Mouse (Mus musculus) left cerebral cortex, postnatal 4 days (tissue): ENCODE results near the gene Plscr3. TPM values are rescaled to one million over a fixed set of nuclear protein-coding genes. Genes with fewer than 3 reads are reported as not detected.
"Not testable (repeated sequence)": the region's sequence is repeated elsewhere in the genome, so short reads cannot be mapped to it uniquely, and the experiment has no call there.

ENCODE experiments used
- DNase-seq: peaks from one replicate; pipeline ENCODE4 v3.0.0-alpha.2; 2022
- intact Hi-C: fragments of 180-260 bp; cut with DNase I; formaldehyde crosslinking; loops from one replicate; pipeline ENCODE4 v1.15.1; 2025
- total RNA-seq, 2 experiments: library from RNA; stranded (reverse); gene quantifications; 2 replicates each; pipeline ENCODE4 v1.2.3; 2021

Plscr3 gene
- total RNA-seq, 2 experiments from 2014 or later, result 46.2 to 52.1 TPM

DNA sequence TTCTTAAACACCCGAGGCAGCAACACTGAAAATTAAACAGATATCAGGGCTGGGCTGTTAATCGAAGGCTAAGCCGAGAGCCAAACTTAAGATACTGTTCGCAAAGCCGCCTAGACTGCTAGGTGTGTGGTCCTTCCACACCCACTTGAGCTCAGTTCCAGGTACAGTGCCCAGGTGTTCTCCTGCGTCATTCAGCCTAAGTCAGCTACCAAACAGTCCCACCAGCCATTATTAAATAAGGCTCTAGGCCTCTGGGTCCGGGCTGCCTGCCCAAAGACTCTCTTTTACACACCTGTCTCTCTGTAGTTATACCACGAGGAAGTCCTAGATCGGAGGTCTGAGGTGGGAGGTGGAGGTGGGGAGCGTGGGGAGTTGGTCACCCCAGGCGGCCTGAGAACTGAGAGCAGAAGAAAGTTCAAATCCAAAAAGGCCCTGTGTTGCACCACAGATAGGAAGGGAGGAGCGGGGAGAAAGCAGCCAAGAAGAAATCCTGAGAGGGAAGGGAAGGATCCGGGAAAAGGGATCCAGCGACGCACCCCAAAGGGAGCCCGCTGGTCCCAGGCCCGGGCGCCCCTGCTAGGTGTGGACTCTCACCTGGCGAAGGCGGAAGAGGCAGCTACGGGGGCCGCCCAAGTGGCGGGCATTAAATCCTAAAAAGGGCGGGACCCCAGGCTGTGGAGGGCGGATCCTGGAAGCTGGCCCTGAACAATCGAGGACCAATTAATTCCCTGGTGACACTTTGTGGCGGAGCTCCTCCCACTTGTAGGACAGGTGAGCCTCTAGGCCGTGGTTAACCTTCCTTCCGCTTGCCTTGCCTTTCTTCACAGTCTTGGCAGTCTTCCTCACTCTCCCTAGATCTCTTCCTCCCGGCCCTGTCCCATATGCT, 12.2 kb downstream of the Plscr3 start, which contains the start of gene Tnk1:
TSS of gene Tnk1 (minus strand) at position 618 of the 886 bp plus-strand sequence.
- intact Hi-C loops, result no loop called here
- DNase-seq, result no peak

DNA sequence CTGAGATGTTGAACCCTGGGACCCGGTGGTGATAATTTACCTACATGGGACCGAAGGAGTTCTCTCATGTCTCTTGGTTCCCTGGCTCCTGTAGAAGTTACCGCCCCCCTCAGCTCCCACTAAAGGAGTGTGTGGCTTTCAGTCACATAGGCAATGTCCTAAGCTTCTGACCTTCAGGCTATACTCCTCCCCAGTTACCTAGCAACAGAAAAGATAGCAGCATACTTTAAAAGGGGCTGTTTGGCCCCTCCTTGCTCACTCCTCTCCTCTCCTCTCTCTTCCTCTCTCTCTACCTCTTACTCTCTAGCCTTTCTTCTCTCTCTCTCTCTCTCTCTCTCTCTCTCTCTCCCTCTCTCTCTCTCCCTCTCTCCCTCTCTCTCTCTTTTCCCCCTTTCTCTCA, 17.6 kb downstream of the Plscr3 start:
- DNase-seq, intact Hi-C loops: not testable (repeated sequence)

DNA sequence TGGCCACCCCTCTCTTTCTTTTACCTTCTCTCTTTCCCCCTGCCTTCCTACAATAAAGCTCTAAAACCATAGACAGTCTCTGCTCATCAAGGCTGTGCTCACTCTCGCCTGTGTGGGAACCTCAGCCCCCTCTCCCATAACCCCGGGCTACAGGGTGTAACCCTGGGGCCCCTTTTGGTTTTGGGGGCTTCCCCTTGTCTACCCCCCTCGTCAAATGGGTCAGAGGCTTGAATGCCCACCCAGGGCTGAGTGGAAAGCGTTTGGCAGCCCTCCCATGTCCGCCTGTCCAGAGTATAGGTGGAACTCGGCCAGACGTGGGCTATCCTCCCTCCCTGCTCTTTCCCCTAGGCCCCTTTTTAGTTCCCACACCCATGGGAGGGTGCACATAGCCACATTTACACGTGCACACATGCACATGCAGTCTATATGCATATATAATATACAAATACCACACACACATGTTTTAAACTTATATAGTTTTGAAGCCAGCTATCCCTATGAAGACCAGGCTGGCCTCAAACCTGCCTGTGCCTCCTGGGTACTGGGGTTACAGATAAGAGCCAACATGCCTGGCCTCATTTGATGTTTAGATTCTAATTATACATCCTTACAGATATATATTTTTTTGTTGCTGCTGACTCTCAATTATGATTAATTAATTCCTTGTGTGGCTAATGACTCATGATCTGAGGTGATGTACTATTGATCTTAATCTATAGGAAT, 18.1 kb downstream of the Plscr3 start:
- no peak for DNase-seq
- intact Hi-C loops, result no loop called here

DNA sequence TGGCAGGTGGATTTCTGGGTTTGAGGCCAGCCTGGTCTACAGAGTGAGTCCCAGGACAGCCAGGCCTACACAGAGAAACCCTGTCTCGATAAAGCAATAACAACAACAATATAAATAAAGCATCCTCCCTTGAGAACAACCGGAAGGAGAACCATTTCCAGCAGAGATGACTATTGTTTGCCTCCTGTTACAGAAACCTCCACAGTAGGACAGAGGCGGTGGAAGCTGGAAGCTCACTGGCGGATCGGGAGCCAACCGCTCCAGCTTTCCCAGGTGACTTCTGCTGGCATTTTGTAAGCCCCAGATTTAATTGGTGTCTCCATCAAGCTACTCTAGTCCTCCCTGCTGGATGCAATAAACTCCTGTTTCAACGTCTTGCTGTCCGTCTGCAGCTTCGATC, 19.4 kb downstream of the Plscr3 start:
- intact Hi-C loops, result no loop called here
- no peak for DNase-seq

DNA sequence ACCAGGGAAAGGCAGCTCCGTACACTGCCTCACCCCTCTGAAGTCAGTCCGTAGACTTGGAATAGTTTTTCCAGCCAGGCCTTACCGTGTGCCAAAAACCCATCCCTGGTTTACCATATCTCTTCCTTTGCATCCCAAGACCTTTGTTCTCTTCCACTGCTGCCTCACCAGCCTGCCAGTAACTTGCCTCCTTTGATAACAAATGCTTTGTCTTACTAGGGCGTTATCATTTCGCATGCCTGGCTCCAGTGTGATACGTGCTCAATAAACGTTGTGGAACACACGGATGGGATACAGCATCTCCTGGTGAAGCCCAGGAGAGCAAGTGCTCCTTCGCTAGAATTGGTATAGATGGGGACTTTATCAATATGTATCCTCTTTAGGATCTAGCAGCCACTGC, 21.2 kb downstream of the Plscr3 start:
- intact Hi-C loops, result no loop called here
- no peak for DNase-seq

DNA sequence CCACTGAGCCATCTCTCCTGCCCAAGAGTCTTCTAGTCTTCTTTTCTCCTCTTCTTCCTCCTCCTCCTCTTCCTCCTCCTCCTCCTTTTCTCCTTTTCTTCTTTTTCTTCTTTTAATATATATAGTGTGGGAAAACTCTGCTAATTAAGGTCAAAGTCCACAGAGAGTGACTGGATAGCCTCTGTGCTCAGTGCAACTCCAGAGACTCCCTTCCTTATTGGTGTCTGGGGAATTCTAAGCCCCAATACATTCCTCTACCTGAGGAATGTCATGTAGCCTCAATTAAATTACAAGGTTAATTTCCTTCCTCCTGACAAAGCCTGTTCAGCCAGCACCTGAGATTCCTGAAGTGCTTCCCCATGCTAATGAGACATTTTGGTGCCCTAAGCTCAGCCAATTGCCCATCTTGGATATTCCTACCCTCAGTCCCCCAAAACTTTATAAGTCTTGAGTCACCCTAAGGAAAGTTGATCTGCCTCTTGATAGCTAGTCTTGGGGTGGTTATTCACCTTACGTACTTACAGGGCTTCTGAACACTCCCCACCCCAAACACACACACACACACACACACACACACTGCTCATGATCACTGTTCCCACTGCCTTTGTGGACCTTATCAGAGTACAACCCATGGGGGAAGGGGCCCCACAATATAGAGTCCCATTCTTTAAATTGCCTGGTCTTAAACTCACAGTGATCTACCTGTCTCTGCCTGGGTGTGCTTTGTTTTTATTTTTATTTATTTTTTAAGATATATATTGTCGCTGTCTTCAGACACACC, 24.3 kb downstream of the Plscr3 start:
- no peak for DNase-seq
- intact Hi-C loops, result no loop called here

DNA sequence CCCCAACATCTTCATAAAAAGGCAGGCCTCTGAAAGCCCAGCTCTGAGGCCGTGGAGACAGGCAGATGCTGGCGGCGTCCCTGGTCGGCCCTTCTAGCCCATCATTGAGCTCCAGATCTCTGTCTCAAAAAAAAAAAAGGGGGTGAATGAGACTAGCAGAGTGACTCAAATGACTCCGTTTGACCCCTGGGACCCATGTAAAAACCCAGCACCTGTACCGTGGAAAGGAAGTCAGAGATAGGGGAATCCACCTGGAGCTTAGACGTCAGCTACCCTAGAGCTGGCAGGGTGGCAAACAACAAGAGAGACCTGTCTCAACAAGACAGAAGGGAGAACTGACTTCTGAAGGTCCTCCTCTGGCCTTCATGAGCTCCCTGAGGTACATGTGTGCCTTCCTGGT, 25.6 kb downstream of the Plscr3 start:
- intact Hi-C loops, result no loop called here
- no peak for DNase-seq

DNA sequence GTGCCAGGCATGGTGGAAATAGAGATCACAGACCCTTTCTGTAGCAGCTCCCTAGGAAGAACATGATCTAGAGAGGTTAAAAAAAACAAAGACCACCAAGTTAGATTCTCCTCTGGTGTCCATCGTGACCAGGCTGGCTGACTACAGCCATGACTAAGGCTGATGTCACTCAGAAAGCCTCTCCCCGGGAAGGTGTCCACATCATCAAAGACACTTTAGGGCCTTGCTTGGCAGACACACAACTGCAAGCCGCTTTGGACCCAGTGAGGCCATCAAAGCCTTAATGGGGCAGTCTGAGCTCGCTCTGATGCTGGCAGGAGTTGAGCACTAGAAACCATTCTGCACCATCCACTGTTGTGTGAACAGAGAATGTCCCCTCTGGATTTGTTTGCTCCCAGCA, 26.3 kb downstream of the Plscr3 start:
- intact Hi-C loops, result no loop called here

DNA sequence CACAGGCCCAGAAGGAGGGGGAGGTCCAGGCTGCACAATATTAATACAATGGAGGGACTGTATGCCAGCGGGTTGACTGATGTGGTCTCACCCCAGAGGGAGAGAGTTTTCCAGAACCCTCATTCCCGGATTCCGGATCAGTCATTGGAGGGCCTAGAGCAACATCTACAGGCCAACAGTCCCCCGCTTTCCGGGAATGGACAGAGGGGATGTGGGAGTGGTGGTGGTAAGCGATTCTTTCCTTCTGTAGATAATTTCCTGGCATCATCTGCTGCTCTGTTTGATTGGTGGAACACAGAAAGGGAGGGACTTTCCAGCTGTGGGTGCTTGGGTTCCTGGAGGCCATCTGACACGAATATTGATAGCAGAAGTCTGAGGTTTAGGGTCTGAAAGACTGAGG, 30.0 kb downstream of the Plscr3 start:
- DNase-seq, result no peak
- intact Hi-C loops, result no loop called here

More for the DNA sequence above, 26.3 kb downstream of the Plscr3 start:
- no peak for DNase-seq

DNA sequence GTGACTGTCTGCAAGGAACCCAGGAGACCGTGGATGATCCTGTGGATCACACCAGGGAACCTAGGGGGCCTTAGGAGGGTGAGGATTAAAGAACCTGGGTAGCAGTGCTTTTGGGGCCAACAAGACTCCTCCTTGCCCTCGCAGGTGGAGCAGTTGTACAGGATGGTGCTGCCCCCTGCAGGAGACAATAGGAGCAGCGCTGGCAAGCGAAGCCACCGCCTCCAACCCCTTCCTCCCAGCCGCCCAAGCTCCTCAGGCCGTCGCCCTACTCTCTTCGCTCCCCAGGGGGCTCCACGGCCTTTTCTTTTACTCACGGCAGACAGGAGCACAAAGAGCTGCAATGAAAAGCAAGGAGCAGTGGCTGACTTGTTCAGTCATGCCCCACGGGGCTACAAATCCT, 30.7 kb downstream of the Plscr3 start:
- intact Hi-C loops, result no loop called here
- peak; percentile 86 for DNase-seq

DNA sequence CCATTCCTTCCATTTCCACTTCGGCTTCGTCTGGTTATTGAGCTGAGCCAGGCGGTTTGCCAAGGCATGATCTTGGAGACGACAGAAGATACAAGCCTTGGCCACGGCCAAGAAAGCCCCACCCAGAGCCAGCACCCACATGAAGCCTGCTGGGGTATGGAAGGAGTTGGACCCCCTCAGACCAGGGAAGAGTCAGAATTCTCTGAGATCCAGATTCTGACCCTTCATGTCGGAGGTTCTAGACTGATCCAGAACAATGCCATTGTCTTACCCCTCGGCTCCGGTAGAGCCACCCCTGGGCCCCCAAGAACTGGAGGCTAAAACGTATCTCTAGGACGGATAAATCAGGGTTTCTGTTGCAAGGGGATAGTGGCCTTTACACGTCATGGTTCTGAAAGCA, 31.7 kb downstream of the Plscr3 start, which contains the start of gene Tmem95:
TSS of gene Tmem95 (minus strand) at position 141 of the 400 bp plus-strand sequence.
- intact Hi-C loops, result no loop called here

DNA sequence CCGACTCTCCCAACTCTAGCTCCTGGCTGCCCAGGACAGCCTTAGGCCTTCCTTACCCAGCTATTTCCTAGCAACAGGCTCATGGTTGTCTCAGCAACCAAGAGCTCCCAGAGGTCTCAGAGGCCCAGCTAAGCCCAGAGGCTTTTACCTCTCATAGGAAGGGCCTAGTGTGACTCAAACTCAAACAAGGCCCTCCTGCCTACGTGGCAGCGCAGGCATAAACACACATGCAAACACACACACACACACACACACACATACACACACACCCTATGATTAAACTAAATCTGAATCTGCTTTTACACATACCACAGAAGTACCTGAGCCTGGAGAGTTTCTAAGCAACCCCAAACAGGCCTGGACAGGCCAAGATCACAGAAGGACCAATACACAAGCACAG, 32.2 kb downstream of the Plscr3 start:
- intact Hi-C loops, result no loop called here

More for the DNA sequence above, 31.7 kb downstream of the Plscr3 start, which contains the start of gene Tmem95:
- no peak for DNase-seq

DNA sequence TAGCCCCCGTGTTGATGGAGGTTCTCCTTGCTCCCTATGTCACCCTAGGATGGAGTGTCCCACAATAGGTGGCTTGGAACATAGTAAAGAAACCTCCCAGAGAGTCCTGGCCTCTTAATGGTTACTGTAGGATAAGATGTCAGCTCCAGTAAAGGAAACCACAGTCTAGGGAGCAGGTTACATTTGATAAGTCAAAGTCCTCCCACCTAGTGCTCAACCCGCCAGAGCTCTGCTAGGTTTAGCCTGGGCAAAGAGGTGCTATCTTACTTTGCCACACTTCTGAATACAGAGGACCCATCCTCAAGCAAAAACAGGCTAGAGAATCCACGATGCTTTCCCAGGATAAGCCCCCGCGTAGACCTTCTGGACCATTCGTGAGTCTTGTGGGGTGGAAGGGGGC, 32.8 kb downstream of the Plscr3 start:
- DNase-seq, result no peak
- intact Hi-C loops, result no loop called here

More for the DNA sequence above, 32.2 kb downstream of the Plscr3 start:
- no peak for DNase-seq

DNA sequence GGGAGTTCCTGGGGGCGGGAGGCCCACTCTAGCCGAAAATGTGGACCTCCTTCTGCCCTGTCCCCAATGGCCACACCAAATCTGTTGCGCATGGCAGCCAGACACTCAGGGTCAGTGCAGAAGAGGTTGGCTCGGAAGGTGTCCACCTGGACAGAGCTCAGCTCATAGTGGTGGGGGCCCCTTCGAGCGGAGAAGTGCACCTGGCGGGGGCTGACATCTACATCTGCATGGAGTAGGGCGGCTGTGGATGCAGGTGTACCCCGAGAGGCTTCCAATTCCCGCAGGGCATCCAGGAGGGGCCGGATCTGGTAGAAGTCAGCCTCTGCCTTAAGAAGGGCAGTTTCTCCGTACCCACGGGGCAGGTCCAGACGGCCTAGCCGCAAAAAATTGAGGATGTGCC, 33.5 kb downstream of the Plscr3 start:
- intact Hi-C loops, result no loop called here
- DNase-seq, result no peak

DNA sequence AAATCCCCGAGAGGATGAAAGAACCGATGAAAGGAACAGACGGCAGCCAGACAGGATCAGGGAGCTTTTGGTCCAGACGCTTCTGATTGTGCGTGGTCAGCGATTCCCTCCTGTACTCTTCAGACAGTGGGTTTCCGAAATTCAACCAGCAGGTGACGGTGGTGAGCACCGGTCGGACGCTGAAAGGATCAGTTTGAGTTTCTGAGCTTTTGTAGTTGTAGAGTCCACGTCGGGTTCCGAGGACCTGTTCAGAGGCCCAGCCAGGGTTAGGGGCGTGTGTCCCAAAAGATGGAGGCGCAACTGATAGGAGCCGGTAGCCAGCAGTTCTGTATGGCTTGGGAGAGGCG, 34.3 kb downstream of the Plscr3 start:
- intact Hi-C loops, result no loop called here
- peak; percentile 60 for DNase-seq

DNA sequence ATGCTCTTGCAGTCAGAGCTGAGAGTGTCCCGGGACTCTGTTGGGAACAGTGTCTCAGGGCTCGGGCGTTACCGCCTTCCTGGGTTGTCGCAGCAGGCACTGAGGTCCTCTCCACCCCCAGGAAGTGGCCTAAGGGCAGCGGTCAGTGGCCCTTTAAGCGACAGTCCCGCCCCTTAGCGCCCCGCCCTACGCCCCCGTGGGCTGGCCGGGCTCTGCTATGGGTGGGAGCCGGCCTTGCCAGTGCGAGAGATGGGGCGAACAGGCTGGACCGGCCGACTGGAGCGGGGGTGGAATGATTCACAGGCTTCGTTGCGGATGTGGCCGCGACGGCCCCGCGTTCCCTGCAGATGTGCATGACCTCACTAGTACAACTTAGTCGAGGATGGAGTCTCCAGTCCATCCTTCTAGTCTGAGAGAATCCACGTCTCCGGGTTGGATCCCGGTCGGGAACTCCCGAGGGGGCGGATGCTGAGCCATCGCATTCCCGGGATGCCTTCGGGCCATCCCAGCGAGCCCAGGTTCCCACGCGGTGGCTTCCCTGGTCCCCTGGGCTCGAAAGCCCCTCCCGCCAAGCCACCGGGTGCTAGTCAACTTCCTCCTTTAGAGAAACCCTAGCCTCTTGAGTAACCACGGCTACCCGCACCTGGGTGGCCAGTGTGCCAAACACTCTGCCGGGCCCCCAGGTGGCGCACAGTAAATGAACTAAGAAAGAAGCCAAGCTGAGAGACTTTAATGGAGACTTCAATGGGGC, 34.9 kb downstream of the Plscr3 start, which contains the start of gene Kctd11:
TSS of gene Kctd11 (minus strand) at position 554 of the 751 bp plus-strand sequence.
- intact Hi-C loops, result no loop called here
- peak; percentile 75 for DNase-seq

DNA sequence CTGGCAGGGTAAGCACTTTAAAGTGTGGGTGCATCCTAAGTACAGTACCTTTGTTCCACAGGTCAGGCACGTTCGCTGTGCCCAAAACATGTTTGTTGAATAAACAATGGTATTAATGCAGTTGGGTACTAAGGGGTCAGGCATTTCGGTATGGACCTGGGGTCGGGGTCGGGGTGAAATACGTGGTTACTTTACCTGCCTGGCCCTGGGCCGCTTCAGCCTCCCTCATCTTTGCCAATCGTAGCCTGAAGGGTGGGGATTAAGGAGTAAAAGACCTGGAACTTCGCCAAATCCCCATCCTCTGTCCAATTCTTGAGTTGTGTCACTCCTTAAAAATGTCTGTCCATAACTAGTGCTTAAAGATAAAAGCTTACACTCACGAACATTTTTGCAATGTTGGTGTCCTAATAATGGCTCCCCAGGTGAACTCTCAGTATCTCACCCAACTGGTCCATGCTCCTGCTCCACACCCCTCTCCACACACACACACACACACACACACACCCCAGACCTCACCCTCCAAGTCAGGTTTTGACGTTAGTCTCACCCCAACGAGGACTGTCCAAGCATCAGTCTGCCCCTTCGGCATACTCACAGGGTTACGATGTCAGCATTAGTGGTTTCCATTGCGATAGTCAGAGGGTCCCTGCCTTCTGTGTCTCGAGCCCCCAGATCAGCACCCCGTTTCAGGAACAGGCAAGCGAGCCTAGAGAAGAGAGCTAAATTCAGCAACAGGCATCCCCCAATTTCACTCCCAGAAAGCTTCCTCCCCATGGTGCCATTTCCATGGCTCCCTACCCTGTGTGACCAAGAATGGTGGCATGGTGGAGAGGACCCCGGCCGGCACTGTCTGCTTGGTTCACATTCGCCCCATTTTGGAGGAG, 35.9 kb downstream of the Plscr3 start:
- no peak for DNase-seq
- intact Hi-C loops, result no loop called here

DNA sequence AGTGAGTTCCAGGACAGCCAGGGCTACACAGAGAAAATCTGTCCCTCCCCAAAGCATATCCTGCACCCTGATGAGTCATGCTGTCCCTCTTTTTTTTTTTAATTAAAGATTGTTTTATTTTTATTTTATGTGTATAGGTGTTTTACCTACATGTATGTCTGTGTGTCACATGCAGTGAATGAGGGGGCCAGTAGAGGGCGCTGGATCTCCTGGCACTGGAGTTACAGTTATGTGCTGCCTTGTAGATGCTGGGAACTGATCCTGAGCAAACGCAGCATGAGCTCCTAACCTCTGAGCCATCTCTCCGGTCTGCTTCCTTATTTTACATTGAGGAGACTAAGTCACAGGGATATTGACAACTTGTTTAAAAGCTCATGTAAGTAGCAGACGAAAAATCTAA, 36.9 kb downstream of the Plscr3 start:
- intact Hi-C loops, result no loop called here
- DNase-seq, result no peak

DNA sequence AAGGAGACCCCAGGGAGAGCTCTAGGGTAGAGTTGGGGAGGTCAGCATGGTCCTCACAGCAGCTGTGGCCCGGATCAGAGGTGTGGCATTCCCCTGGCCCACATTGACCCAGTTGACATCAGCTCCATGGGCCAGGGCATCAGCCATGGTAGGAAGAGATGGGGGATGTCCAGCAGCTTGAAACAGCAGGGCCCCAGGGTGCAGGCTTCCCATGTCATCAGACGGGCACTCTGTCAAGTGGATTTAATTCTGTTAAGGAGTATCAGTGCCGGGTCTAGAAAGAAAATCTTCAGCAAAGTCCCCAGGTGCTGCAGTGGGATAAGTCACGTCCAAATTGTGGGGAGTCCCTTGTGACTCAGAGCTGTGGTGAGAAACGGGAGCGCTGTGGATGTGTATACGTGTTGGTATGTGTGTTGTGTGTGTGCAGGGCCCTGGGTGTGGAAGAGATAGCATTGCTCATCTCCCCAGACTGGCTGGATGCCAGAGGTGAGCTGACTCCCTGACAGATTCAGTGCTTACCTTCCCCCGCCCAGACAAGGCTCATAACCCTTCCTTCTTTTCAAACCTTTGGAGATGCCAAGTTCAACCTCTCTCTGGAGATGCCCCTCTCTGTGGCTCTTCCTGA, 37.5 kb downstream of the Plscr3 start:
- intact Hi-C loops, result no loop called here
- no peak for DNase-seq
